Mouse (Mus musculus): ENCODE measurements at regions not wholly inside any gene's neighbourhood (a gene's known extent, or its start where the extent isn't known, plus 50 kb on each side); places are given as distances from the start of the nearest gene placed in this dataset.

- ATAC-seq (replicated peaks; ENCODE audit: poor library complexity), result no peak
Measured at GRCm38 (mm10) chr6:84269023-84269422, 260.6 kb downstream of the Dysf start.

DNA sequence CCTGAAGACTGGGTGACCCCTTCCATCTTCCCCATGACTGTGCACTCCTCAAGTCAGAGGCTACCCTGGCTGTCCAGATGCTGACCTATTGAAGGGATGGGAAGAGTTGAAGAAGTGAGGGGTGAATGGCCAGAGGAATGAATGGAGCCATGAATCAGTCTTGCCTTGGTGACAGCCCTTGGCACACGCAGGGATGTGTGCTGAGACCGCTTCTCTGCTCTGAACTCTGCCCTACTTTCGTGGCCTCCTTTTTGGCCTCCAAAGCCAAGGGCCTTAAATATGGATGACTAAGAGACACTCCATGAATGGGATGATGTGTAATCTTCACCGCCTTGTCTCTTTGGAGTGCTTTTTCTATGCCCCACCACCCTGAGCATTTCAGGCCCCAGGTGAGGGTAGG lies 259.7 kb downstream of the Dysf start:
- ATAC-seq (replicated peaks; ENCODE audit: poor library complexity), result no peak

DNA sequence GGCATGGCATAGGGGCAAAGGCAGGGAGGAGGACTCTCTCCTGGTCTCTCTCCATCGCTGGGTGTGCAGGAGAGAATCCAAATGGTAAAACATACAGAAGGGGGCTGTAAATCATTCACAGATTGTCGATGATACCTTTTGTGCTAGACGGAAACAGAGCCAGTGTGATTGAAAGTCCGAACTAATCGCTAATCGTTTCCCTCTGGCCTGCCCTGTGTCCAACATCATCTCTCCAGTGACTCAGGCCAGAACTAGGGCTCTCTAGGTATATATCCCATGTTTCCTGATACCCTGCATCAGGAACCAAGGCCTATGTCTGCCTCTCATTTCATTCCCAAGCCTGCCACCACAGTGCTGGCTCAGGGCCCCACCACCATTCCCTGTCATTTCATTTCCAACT lies 259.1 kb downstream of the Dysf start:
- ATAC-seq (replicated peaks; ENCODE audit: poor library complexity), result no peak

- ATAC-seq (replicated peaks; ENCODE audit: poor library complexity), result no peak
Measured at GRCm38 (mm10) chr6:84266736-84267135, 258.3 kb downstream of the Dysf start.

- no peak for ATAC-seq (replicated peaks; ENCODE audit: poor library complexity)
Measured at GRCm38 (mm10) chr6:84264681-84265080, 256.3 kb downstream of the Dysf start.

DNA sequence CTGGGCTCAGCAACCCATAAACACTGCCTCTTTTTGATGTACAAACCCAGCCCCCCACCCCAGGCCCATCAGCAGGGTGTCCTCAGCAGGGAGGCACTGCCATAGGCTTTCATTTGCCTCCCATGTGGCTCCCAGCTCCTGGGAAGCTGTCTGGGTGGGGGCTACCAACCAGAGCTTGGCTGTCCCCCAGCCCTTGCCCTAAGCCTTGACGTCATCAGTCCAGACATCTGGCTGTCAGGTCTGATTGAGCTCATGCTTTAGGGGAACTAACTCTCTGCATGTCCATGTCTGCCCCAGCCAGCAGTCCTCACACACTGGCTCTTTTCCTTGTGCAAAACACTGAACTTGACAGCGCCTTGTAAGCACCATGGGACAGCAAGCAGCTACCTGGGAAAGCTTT lies 255.3 kb downstream of the Dysf start:
- ATAC-seq (replicated peaks; ENCODE audit: poor library complexity), result no peak

DNA sequence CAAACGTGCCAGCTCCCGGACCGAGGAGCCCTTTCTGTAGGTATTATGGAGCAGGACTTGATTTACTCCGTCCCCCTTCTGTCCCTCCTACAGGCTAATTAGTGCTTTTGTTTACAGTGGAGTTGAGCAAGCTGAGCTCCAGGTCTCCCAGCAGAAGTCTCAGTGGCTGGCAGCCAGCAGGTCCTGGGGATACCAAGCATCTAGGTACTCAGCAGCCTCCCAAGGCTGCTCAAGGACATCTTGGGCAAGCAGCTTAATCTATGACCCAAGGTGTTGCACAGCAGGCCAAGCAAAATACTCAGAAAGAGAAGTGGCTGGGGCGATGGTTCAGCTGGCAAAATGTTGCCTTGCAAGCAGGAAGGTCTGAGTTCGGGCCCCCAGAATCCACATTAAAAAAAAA lies 254.4 kb downstream of the Dysf start:
- no peak for ATAC-seq (replicated peaks; ENCODE audit: poor library complexity)

GRCm38 (mm10) chr6:84261483-84261882 lies 253.1 kb downstream of the Dysf start:
- no peak for ATAC-seq (replicated peaks; ENCODE audit: poor library complexity)

Measured in megakaryocyte progenitor cell, adult 5-6 weeks (primary cell).